11 mouse cellular contexts compared by ENCODE assay signal in the genomic region with DNA sequence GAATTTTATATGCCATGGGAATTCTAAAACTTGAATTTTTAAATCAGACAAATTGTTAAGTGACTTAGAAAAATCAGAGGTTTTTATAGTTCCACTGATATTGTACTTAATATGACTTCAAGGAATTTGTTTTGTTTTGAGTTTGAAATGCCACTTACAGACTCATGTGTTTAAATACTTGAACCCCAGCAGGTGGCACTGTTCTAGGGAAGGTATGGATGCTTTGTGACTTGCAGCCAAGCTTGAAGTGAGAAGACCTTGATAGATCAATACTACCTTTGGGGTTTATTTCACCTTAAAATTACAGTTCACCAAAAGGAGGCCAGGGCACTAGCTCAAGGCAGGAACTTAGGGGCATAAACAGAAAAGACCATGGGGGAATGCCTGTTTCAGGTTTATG.
DNase-seq lines count a peak whose midpoint lies in the region; ATAC-seq and TF ChIP-seq lines count a peak whose summit lies in the region.
"Had no signal": no experiment of that assay in that cellular context is flagged by ENCODE, and none has a peak within 500 bp of the region (broad histone marks: within the 10 kb centered on the region; RNA-seq: fewer than 3 reads in every experiment).

No protein-coding gene starts in this region.

- no peak overlapping the region for H3K4me3 ChIP-seq in intestine, postnatal 0 days (ENCODE audit: low read depth, low read length)
- no peak overlapping the region for H3K4me3 ChIP-seq in intestine, embryonic 15.5 days (replicated peaks)
- H3K4me3 ChIP-seq in embryonic facial prominence, embryonic 10.5 days: no peak overlapping the region
- H3K4me3 ChIP-seq: hindbrain, embryonic 15.5 days had no signal

- peak; percentile 3 to 5 for DNase-seq in right cerebral cortex, adult 2 months (ENCODE audit: low spot score in 2 of 2)
- DNase-seq in right cerebral cortex, postnatal 4 days: no peak
- DNase-seq in embryonic facial prominence, embryonic 10.5 days (ENCODE audit: low spot score): peak; percentile 10
- DNase-seq in yolk sac, embryonic 10.5 days (ENCODE audit: low spot score): no peak
- no peak for DNase-seq in heart, postnatal 14 days
- no peak for DNase-seq in heart, adult 9 months (ENCODE audit: low spot score in 2 of 2)
- DNase-seq: lung, adult 2 months; thymus, postnatal 4 days had no signal

- no peak overlapping the region for H3K9ac ChIP-seq in intestine, postnatal 0 days (ENCODE audit: low read depth, low read length)
- H3K9ac ChIP-seq in intestine, embryonic 15.5 days: no peak overlapping the region
- H3K9ac ChIP-seq: hindbrain, embryonic 15.5 days had no signal

- no peak for ATAC-seq in intestine, postnatal 0 days
- no peak for ATAC-seq in intestine, embryonic 15.5 days

- H3K36me3 ChIP-seq in intestine, postnatal 0 days (ENCODE audit: control insufficient read depth, insufficient read depth): no peaks in the 10 kb centered on the region
- no peaks in the 10 kb centered on the region for H3K36me3 ChIP-seq in intestine, embryonic 15.5 days
- no peaks in the 10 kb centered on the region for H3K36me3 ChIP-seq in embryonic facial prominence, embryonic 10.5 days (replicated peaks)
- H3K36me3 ChIP-seq: hindbrain, embryonic 15.5 days had no signal

- H3K27ac ChIP-seq in intestine, postnatal 0 days (ENCODE audit: low read depth, low read length): no peak overlapping the region
- H3K27ac ChIP-seq in intestine, embryonic 15.5 days: no peak overlapping the region
- no peak overlapping the region for H3K27ac ChIP-seq in embryonic facial prominence, embryonic 10.5 days (replicated peaks)
- H3K27ac ChIP-seq: hindbrain, embryonic 15.5 days had no signal

- H3K4me1 ChIP-seq in intestine, postnatal 0 days (replicated peaks; ENCODE audit: control insufficient read depth, insufficient read depth, low read length): no peaks in the 10 kb centered on the region
- H3K4me1 ChIP-seq in intestine, embryonic 15.5 days (replicated peaks): no peaks in the 10 kb centered on the region
- H3K4me1 ChIP-seq in embryonic facial prominence, embryonic 10.5 days: no peaks in the 10 kb centered on the region
- H3K4me1 ChIP-seq: hindbrain, embryonic 15.5 days had no signal

- H3K9me3 ChIP-seq in intestine, postnatal 0 days (ENCODE audit: control insufficient read depth): no peaks in the 10 kb centered on the region
- H3K9me3 ChIP-seq in intestine, embryonic 15.5 days: no peaks in the 10 kb centered on the region
- H3K9me3 ChIP-seq in embryonic facial prominence, embryonic 10.5 days: no peaks in the 10 kb centered on the region
- H3K9me3 ChIP-seq: hindbrain, embryonic 15.5 days had no signal

- TF ChIP-seq CTCF in intestine, postnatal 0 days (IDR thresholded peaks at IDR 0.05; ENCODE audit: low read depth): peak; percentile 24; the same call in 1 of the 2 replicates

- intact Hi-C loops in heart, postnatal 14 days (cut with DNase I): no loop called here

- H3K4me2 ChIP-seq in intestine, postnatal 0 days (replicated peaks; ENCODE audit: low read depth): no peak overlapping the region
- H3K4me2 ChIP-seq in intestine, embryonic 15.5 days (replicated peaks): no peak overlapping the region
- H3K4me2 ChIP-seq: hindbrain, embryonic 15.5 days had no signal

- H3K27me3 ChIP-seq in intestine, postnatal 0 days (replicated peaks; ENCODE audit: control insufficient read depth, insufficient read depth, low read length): no peaks in the 10 kb centered on the region
- no peaks in the 10 kb centered on the region for H3K27me3 ChIP-seq in intestine, embryonic 15.5 days (replicated peaks)
- H3K27me3 ChIP-seq in embryonic facial prominence, embryonic 10.5 days (replicated peaks; ENCODE audit: low read depth, poor library complexity, severe bottlenecking): no peaks in the 10 kb centered on the region
- H3K27me3 ChIP-seq: hindbrain, embryonic 15.5 days had no signal

Comparison
In these comparisons a context has a peak if more than half of its experiments do, and no peak if none do; other contexts are left out.
1. DNase-seq: peak in right cerebral cortex, adult 2 months (2 of 2) and embryonic facial prominence, embryonic 10.5 days (single experiment); none in right cerebral cortex, postnatal 4 days (single experiment), yolk sac, embryonic 10.5 days (single experiment), heart, postnatal 14 days (0 of 2) and heart, adult 9 months (0 of 2).